Mouse (Mus musculus) skeletal muscle tissue, postnatal 0 days (tissue): Measurements from ENCODE around the gene Zfp189. TPM values are rescaled to one million over a fixed set of nuclear protein-coding genes. Genes with fewer than 3 reads are reported as not detected.

ENCODE experiments used
- polyA plus RNA-seq: library from polyadenylated mRNA; unstranded; fragments of >200 nt; fragmentation: Nextera tagmentation; extraction: Ambion mirVana; gene quantifications from 2 replicates; pipeline ENCODE4 v1.2.1, GENCODE M21; 2015

Gene Zfp189
- 3.5 and 3.7 TPM in 2 replicates for polyA plus RNA-seq

GRCm38 (mm10) chr4:49520572-49521340, at the start of gene Zfp189, which contains the start of gene Mrpl50:
TSS of gene Zfp189 (plus strand) at chr4:49521176.
TSS of gene Mrpl50 (minus strand) at chr4:49521093.

GRCm38 (mm10) chr4:49473435-49474100, 47.4 kb upstream of the Zfp189 start, which contains the start of gene Acnat1:
TSS of gene Acnat1 (minus strand) at chr4:49473912.

GRCm38 (mm10) chr4:49506386-49506785, 14.6 kb upstream of the Zfp189 start, which contains the start of gene Baat:
TSS of gene Baat (minus strand) at chr4:49506557.

GRCm38 (mm10) chr4:49549383-49549782, 28.4 kb downstream of the Zfp189 start, which contains the start of gene Aldob:
TSS of gene Aldob (minus strand) at chr4:49549546.

Other genes starting within 250 kb of the Zfp189 start
- gene Acnat2, start 113.0 kb upstream of the Zfp189 start, polyA plus RNA-seq, result not detected in 2 replicates
- gene Acnat1, start 47.3 kb upstream of the Zfp189 start, polyA plus RNA-seq, result not detected in 2 replicates
- gene Baat, start 14.6 kb upstream of the Zfp189 start, polyA plus RNA-seq, result 0.08 TPM in 1 of 2 replicates, not detected in the other
- gene Mrpl50, start 83 bp upstream of the Zfp189 start, polyA plus RNA-seq, result 70.7 and 71.8 TPM in 2 replicates
- 1.3 and 1.6 TPM in 2 replicates for gene Aldob, start 28.4 kb downstream of the Zfp189 start, polyA plus RNA-seq
- 44.2 and 51.2 TPM in 2 replicates for gene Tmem246, start 76.7 kb downstream of the Zfp189 start, polyA plus RNA-seq
- 18.7 and 19.1 TPM in 2 replicates for gene Rnf20, start 110.8 kb downstream of the Zfp189 start, polyA plus RNA-seq
- 0.06 TPM in 1 of 2 replicates, not detected in the other for gene Ppp3r2, start 160.8 kb downstream of the Zfp189 start, polyA plus RNA-seq